Comparison of ENCODE assay signal across 17 mouse cellular contexts in genomic region chr15:89126622-89127021, GRCm38 (mm10). TPM values are rescaled to one million over a fixed set of nuclear protein-coding genes. Genes with fewer than 3 reads are reported as not detected.
DNase-seq lines count a peak whose midpoint lies in the region; TF ChIP-seq lines count a peak whose summit lies in the region.
"Had no signal": no experiment of that assay in that cellular context is flagged by ENCODE, and none has a peak within 500 bp of the region (broad histone marks: within the 10 kb centered on the region; RNA-seq: fewer than 3 reads in every experiment).

No protein-coding gene starts in this region.

- 71% methylated on average over 8 of the region's 8 CpGs for WGBS in liver, adult 2 months

- peaks cover 14% of the 10 kb centered on the region; the same call in 1 of the 2 replicates for H3K79me2 ChIP-seq in liver, adult 2 months (ENCODE audit: control insufficient read depth, insufficient read depth, low read length)

- no peak overlapping the region for H3K27ac ChIP-seq in liver, adult 2 months (replicated peaks; ENCODE audit: insufficient read depth, low read depth, low read length)
- H3K27ac ChIP-seq: forebrain, embryonic 13.5 days; hindbrain, embryonic 12.5 days; hindbrain, embryonic 15.5 days had no signal

- H3K9ac ChIP-seq in liver, adult 2 months (ENCODE audit: low read depth, low read length) = no peak overlapping the region
- H3K9ac ChIP-seq: forebrain, embryonic 13.5 days; hindbrain, embryonic 12.5 days; hindbrain, embryonic 15.5 days had no signal

- DNase-seq in cerebellum, adult 11-12 months = peak; percentile 46
- DNase-seq in cerebellum, postnatal 4 days (ENCODE audit: low spot score in 2 of 2) = no peak
- peak; percentile 92 for DNase-seq in heart, adult 11 months
- DNase-seq in heart, adult 18-20 months = no peak
- DNase-seq in kidney, adult 9 months = peak; percentile 83
- DNase-seq in kidney, postnatal 14 days = no peak
- DNase-seq in liver, adult 2 months (ENCODE audit: extremely low read depth, low read depth, low spot score) = peak; percentile 39
- DNase-seq in liver = no peak
- DNase-seq: adrenal gland, adult 8-10 months; adrenal gland, postnatal 25 days; cerebellum, adult 18-20 months; cerebellum, postnatal 10 days; cerebellum, postnatal 36 days; gastrocnemius, postnatal 14 days had no signal

- no peaks in the 10 kb centered on the region for H3K36me3 ChIP-seq in liver, adult 2 months (ENCODE audit: control insufficient read depth, insufficient read depth, low read length)

- no peak overlapping the region for H3K4me3 ChIP-seq in liver, adult 2 months (ENCODE audit: insufficient read depth, low read depth, low read length)
- H3K4me3 ChIP-seq: forebrain, embryonic 13.5 days; hindbrain, embryonic 12.5 days; hindbrain, embryonic 15.5 days had no signal

- peaks cover 19% of the 10 kb centered on the region for H3K4me1 ChIP-seq in liver, adult 2 months (ENCODE audit: control insufficient read depth, insufficient read depth, low read length)

- no peaks in the 10 kb centered on the region for H3K27me3 ChIP-seq in liver, adult 2 months (ENCODE audit: control insufficient read depth, insufficient read depth, low read length)
- H3K27me3 ChIP-seq: forebrain, embryonic 13.5 days; hindbrain, embryonic 12.5 days; hindbrain, embryonic 15.5 days had no signal

- no peak for TF ChIP-seq POLR2A in liver, adult 2 months (IDR thresholded peaks at IDR 0.05; ENCODE audit: extremely low read depth, insufficient read depth, low read length)

- TF ChIP-seq CTCF in liver, adult 2 months (IDR thresholded peaks at IDR 0.05; ENCODE audit: low read depth, low read length) = no peak

RNA-seq across cellular contexts. Expression of gene Hdac10, which starts 1.9 kb away (rescaled TPM):
- total RNA-seq in heart, adult 18-20 months (2021) = 1 to 10 TPM; 6.3 to 7.4 TPM
- 10.0 and 10.5 TPM in 2 replicates for total RNA-seq in liver, adult 2 months (2014; rRNA removed)
- polyA plus RNA-seq in liver, adult 2 months (2012; rRNA removed) = 16.8 and 22.0 TPM in 2 replicates

RNA-seq across cellular contexts. Expression of gene Tubgcp6, which starts 3.7 kb away (rescaled TPM):
- total RNA-seq in heart, adult 18-20 months (2021) = 1 to 10 TPM; 7.4 to 8.5 TPM
- total RNA-seq in liver, adult 2 months (2014; rRNA removed) = 6.5 and 7.5 TPM in 2 replicates
- 9.1 and 13.2 TPM in 2 replicates for polyA plus RNA-seq in liver, adult 2 months (2012; rRNA removed)

RNA-seq across cellular contexts. Expression of gene Mapk12, which starts 13.9 kb away (rescaled TPM):
- 10 to 100 TPM; 24.4 to 24.8 TPM for total RNA-seq in heart, adult 18-20 months (2021)
- 2.4 and 3.3 TPM in 2 replicates for total RNA-seq in liver, adult 2 months (2014; rRNA removed)
- polyA plus RNA-seq in liver, adult 2 months (2012; rRNA removed) = 1.6 and 2.1 TPM in 2 replicates

RNA-seq across cellular contexts. Expression of gene Mapk11, which starts 22.8 kb away (rescaled TPM):
- total RNA-seq in heart, adult 18-20 months (2021) = 1 to 10 TPM; 2.7 to 3.0 TPM
- total RNA-seq in liver, adult 2 months (2014; rRNA removed) = 0.74 and 1.1 TPM in 2 replicates
- 1.1 and 1.3 TPM in 2 replicates for polyA plus RNA-seq in liver, adult 2 months (2012; rRNA removed)

RNA-seq across cellular contexts. Expression of gene Selenoo, which starts 37.7 kb away (rescaled TPM):
- 10 to 100 TPM; 16.1 to 16.5 TPM for total RNA-seq in heart, adult 18-20 months (2021)
- 91.0 and 101 TPM in 2 replicates for total RNA-seq in liver, adult 2 months (2014; rRNA removed)
- 105 and 122 TPM in 2 replicates for polyA plus RNA-seq in liver, adult 2 months (2012; rRNA removed)

Comparison
In these comparisons a context has a peak if more than half of its experiments do, and no peak if none do; other contexts are left out.
1. DNase-seq: peak in cerebellum, adult 11-12 months (single experiment), heart, adult 11 months (single experiment), kidney, adult 9 months (single experiment) and liver, adult 2 months (single experiment); none in cerebellum, postnatal 4 days (0 of 2), heart, adult 18-20 months (0 of 2), kidney, postnatal 14 days (single experiment) and liver (single experiment).